Mouse (Mus musculus) spleen, adult 2 months (tissue): ENCODE measurements at regions not wholly inside any gene's neighbourhood (a gene's known extent, or its start where the extent isn't known, plus 50 kb on each side); places are given as distances from the start of the nearest gene placed in this dataset.

Experiments
- CTCF ChIP-seq: fragments of 200-500 bp; IDR thresholded peaks from 2 replicates; pipeline ENCODE4 v1.5.1; 2011; ENCODE audit warnings: mild to moderate bottlenecking, inconsistent platforms; ENCODE audit not compliant: insufficient read depth, insufficient read length, insufficient replicate concordance; ENCODE audit errors: extremely low read depth
- POLR2A ChIP-seq: fragments of 200-500 bp; IDR thresholded peaks from 2 replicates; pipeline ENCODE4 v1.6.1; 2011; ENCODE audit warnings: low read depth, low read length, inconsistent platforms

DNA sequence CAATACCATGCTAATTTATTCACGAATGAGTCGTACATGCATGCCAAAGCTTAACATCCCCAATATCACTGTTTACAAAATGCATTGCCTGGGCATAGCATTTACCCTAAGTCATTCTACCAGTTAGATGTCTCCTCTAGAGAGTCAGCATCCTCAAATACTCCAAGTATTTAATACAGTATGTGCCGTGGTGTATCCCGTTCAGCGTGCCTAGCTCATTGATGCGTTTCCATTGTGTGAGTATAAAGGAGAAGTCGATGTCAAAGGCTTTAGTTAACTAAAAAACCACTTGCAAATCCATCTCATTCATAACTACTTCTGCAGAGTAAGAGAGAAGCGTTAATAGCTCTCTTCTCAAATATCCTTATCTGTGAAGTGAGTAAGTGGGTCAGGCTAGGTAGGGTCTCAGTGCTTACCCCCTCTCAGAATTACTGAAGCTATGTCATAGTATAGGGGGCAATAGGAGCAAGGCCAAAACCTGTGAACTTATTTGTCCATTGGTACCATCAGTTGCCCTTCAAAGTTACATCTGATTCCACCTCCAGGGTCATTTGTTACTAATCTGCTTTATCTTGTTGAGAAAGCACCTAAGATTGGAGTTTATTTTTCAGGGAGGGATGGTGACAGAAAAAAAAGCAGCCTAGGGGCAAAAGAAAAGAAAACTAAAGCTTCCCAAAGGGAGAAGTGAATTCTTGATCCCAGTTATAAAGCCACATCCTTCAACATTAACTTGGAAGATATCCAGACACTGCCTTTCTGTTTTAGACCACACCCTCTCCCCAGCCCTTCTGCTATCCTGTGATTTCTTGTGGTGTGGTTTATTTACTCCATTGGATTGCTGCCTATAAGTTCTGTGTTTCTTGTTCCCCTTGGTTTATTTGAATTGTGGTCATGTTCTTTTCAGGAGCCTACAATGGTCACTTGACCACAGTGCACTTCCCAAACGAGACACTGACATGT lies 427.2 kb upstream of the Ubash3b start:
- no peak for TF ChIP-seq CTCF
- no peak for TF ChIP-seq POLR2A
